Mouse (Mus musculus): Measurements from ENCODE around the gene Hist2h3c2.

DNA sequence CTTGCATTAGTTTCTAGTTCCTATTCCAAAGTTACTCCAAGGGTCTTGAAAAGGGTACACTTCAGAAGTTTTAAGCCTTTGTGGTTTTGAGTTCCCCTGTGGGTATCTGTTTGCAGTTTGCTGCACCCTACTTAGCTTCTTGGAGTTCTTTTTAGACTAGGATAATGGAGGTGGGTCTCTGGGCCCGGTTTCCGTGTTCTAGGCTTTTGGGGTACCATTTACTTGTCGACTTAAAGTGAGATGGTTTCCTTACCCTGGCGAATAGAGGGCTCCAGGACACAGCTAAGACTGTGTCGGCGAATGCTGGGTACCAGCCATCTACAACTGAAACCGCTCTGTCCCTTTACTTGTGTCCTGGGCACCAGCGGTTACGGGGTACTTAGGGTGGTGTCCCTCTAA, 17.3 kb downstream of the Hist2h3c2 start:
- TF ChIP-seq CTCF (IDR thresholded peaks at IDR 0.05 in 2 of 3, conservative IDR thresholded peaks at IDR 0.05 in 1 of 3; ENCODE audit: control insufficient read depth in 1 of 3, insufficient read depth in 1 of 3, low read depth in 2 of 3, low read length in 3 of 3, poor library complexity in 1 of 3, severe bottlenecking in 1 of 3) (no peak), JUND (IDR thresholded peaks at IDR 0.05; ENCODE audit: low read depth, low read length) (no peak), POLR2A (IDR thresholded peaks at IDR 0.05; ENCODE audit: control insufficient read depth in 1 of 2, insufficient read depth in 1 of 2, low read depth in 1 of 2, low read length in 2 of 2, poor library complexity in 1 of 2) (no peak), ZMIZ1 (IDR thresholded peaks at IDR 0.05; ENCODE audit: low read depth, low read length) (no peak), MXI1 (IDR thresholded peaks at IDR 0.05; ENCODE audit: low read depth, low read length) (no peak), USF2 (IDR thresholded peaks at IDR 0.05; ENCODE audit: borderline replicate concordance in 1 of 2, insufficient read depth in 1 of 2, low read depth in 1 of 2, low read length in 2 of 2) (no peak), ELF1 (IDR thresholded peaks at IDR 0.05; ENCODE audit: low read depth, low read length) (no peak), MEF2A (IDR thresholded peaks at IDR 0.05; ENCODE audit: extremely low read depth, insufficient replicate concordance, low read depth, low read length, poor library complexity, severe bottlenecking) (no peak), EP300 (IDR thresholded peaks at IDR 0.05; ENCODE audit: low read depth in 1 of 2, low read length in 2 of 2) (no peak)

Data from MEL (cell line).